Mouse (Mus musculus) activated CD4-positive, CD25-positive, alpha-beta regulatory T cell, adult 9 weeks (primary cell): ENCODE results near the gene Proz. TPM values are rescaled to one million over a fixed set of nuclear protein-coding genes. Genes with fewer than 3 reads are reported as not detected.

ENCODE experiments used
- polyA plus RNA-seq: library from polyadenylated mRNA; unstranded; fragments of 100-300 nt; shearing (Covaris generic); gene quantifications from one replicate; pipeline ENCODE4 v1.2.1, GENCODE M21; 2017

The Proz gene
- 3.4 TPM for polyA plus RNA-seq

DNA sequence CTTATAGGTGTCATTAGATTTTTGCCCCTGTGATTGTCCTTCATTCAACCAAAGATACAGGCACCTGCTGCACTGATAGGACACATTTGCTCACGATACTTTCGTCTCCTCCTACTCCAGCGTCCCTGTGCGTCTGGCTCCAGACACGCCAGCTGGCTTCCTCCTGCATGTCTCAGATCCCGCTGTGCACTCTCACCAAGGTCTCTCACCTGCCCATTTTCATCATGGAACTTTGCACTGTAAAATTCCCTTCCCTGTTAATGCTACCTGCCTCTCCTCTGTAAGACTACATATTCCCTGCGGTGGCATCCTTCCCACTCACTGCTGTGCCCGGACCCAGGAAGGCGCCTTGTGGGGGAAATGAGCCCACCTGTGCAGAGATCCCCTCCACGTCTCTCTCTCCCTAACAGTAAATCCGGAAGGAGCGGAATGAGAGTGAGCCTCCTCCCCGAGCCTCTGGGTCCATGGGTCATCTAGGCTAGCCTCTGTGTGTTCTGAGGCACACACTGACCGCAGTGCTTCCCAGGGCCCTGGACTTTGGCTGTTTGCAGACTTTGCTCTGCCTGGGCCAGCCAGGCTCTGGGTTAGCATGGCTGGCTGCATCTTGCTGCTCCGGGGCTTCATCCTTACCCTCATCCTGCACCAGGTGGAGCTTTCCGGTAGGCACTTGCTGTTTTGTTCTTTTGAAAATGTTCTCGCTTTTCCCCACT lies at the start of gene Proz:
Proz (plus strand) TSS at position 474 of the 710 bp plus-strand sequence.

DNA sequence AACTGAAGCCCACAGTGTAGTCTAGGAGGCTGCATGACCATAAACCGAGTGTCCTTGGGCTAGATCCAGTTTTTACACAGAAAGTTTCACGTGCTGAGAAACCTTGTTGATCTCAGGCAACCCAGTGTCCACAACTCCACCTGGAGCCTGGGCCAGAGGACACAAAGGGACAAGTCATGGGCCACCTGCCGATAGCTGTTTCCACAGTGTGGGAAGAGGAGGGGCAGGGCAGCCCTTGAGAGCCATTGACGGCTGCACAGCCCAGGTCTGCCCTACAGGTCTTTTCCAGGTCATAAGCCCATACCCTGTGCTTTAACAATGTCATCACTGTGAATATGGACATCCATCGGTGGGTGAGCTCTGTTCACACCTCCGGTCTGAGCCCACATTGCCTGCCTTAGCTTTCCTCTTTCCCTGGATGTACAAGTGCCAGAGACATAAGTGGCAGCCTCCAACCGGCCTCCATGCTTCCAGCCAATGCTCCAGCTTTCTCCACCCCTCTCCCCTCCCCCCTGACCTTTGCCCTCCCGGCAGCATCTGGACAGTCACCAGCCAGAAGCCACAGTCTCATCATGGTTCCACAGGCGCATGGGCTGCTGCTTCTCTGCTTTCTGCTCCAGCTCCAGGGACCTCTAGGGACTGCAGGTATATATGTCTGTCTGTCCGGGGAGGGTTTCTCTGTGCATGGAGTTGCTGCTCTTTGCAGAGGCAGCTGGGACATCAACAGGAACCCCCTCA lies 35.1 kb upstream of the Proz start, which contains the start of gene F7:
F7 (plus strand) TSS at position 548 of the 738 bp plus-strand sequence.

DNA sequence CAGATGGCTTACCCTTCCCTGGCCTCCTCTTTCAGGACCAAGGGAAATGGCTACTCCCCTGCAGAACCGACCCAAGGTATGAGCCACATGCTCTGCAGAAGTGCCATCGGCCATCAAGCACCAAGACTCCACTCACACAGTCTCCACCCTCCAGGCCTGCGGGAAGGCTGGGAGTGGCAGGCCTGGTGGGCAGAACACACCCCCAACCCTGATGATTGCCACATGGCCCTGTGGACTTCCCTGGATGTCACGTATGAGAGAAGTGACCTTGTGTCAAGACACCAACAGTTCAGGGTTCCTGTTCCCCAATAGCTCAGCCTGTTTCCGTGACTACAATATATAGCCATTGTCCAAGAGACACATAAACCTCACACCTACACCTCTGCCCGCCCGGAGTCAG lies 23.7 kb upstream of the Proz start, which contains the start of gene F10:
F10 (plus strand) TSS at position 294 of the 400 bp plus-strand sequence.

DNA sequence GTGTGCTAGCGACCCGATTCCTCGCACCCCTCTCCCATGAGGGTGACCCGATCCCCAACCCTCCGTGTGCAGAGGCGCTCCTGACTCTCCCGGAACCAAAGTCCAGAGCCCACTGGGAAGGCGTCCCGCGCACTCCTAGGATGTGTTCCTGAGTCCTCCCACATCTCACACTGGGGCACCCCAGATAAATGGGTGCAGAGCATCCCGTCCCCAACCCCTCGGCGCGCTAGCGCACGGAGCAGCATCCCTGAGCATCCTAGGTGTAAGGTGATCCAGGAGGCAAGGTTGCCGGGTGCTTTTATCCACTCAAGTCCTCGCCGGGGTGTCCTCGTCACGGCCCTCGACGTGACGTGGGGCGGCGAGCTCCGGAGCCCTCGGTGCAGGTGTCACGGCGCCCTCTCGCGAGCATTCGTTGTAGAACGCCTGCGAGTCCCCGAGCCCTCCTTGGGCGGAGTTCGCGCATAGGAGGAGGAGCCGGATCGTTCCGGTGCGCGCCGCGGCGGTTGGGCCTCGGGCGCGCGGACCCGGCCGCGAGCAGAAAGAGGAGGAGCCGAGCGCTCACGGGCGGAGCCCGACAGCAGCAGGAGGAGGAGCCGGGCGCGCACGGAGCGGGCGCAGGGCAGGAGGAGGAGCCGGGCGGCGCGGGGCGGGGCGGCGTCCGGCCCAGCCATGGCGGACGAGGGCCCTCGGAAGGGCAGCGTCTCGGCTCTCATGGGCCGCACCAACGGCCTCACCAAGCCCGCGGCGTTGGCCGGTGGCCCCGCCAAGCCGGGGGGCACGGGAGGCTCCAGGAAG lies 44.6 kb downstream of the Proz start, which contains the start of the genes Pcid2 and Cul4a:
Pcid2 (minus strand) TSS at position 373 of the 795 bp plus-strand sequence.
Cul4a (plus strand) TSS at position 535 of the 795 bp plus-strand sequence.

Other genes with a start within 250 kb of the Proz start
- gene Mcf2l, start 187.1 kb upstream of the Proz start, polyA plus RNA-seq, result 0.54 TPM
- gene F7, start 34.9 kb upstream of the Proz start, polyA plus RNA-seq, result not detected
- gene F10, start 23.6 kb upstream of the Proz start, polyA plus RNA-seq, result not detected
- gene Pcid2, start 44.5 kb downstream of the Proz start, polyA plus RNA-seq, result 45.5 TPM
- gene Cul4a, start 44.7 kb downstream of the Proz start, polyA plus RNA-seq, result 32.1 TPM
- gene Lamp1, start 98.2 kb downstream of the Proz start, polyA plus RNA-seq, result 9.1 TPM
- gene Grtp1, start 139.7 kb downstream of the Proz start, polyA plus RNA-seq, result 2.5 TPM
- gene Adprhl1, start 193.2 kb downstream of the Proz start, polyA plus RNA-seq, result not detected
- 39.7 TPM for gene Dcun1d2, start 227.2 kb downstream of the Proz start, polyA plus RNA-seq
- gene Tmco3, start 227.3 kb downstream of the Proz start, polyA plus RNA-seq, result 36.7 TPM